Mouse (Mus musculus) liver, embryonic 14.5 days (tissue): ENCODE data around the gene Mapk8ip2.

Experiments
- CTCF ChIP-seq: IDR thresholded peaks from 2 replicates; pipeline ENCODE4 v1.5.1; 2016; ENCODE audit warnings: antibody characterized with exemption, low read depth, control low read depth
- EP300 ChIP-seq: IDR thresholded peaks from 2 replicates; pipeline ENCODE4 v1.6.1; 2016; ENCODE audit warnings: antibody characterized with exemption, low read depth

- no peak for TF ChIP-seq CTCF
- no peak for TF ChIP-seq EP300
Observed at GRCm38 (mm10) chr15:89480584-89480983, 26.9 kb downstream of the Mapk8ip2 start.
